Mouse (Mus musculus) cerebral cortex, adult 2 months (tissue): ENCODE measurements around the gene Fbxo36.

Source experiments
- WGBS: fragments of 180-500 bp; shearing (Covaris S2); methylation state at CpG from one replicate; pipeline ENCODE4 v1.1.7; 2018; 5-methylcytosine and 5-hydroxymethylcytosine counted together

Gene Fbxo36

GRCm38 (mm10) chr1:84891746-84892145 lies 52.1 kb downstream of the Fbxo36 start:
- 91% methylated on average over 9 of the region's 9 CpGs for WGBS

- 76% methylated on average over 6 of the region's 6 CpGs for WGBS
These were observed 57.7 kb downstream of the Fbxo36 start for GRCm38 (mm10) chr1:84897364-84897763.

GRCm38 (mm10) chr1:84899156-84899555 lies 59.5 kb downstream of the Fbxo36 start:
- WGBS, result 97% methylated on average over 6 of the region's 6 CpGs

GRCm38 (mm10) chr1:84904467-84904866 lies 64.8 kb downstream of the Fbxo36 start:
- WGBS, result 81% methylated on average over 2 of the region's 2 CpGs

- WGBS, result 73% methylated on average over 8 of the region's 8 CpGs
These were observed 70.7 kb downstream of the Fbxo36 start for GRCm38 (mm10) chr1:84910177-84910804.

GRCm38 (mm10) chr1:84912571-84912970 lies 72.9 kb downstream of the Fbxo36 start:
- 95% methylated on average over 11 of the region's 11 CpGs for whole genome bisulfite sequencing

GRCm38 (mm10) chr1:84915010-84915409 lies 75.4 kb downstream of the Fbxo36 start:
- 91% methylated on average over 4 of the region's 4 CpGs for WGBS

- WGBS, result 94% methylated on average over 3 of the region's 3 CpGs
These were observed 79.2 kb downstream of the Fbxo36 start for GRCm38 (mm10) chr1:84918865-84919264.

- WGBS, result 89% methylated on average over 2 of the region's 2 CpGs
These were observed 83.8 kb downstream of the Fbxo36 start for GRCm38 (mm10) chr1:84923432-84923831.

- 77% methylated on average over 6 of the region's 6 CpGs for WGBS
These were observed 84.5 kb downstream of the Fbxo36 start for GRCm38 (mm10) chr1:84924134-84924533.

- 80% methylated on average over 9 of the region's 9 CpGs for WGBS
These were observed 86.0 kb downstream of the Fbxo36 start for GRCm38 (mm10) chr1:84925599-84925998.

- WGBS, result 9% methylated on average over 22 of the region's 22 CpGs
These were observed 94.0 kb downstream of the Fbxo36 start for GRCm38 (mm10) chr1:84933472-84934150.

- WGBS, result under 1% methylated on average over 12 of the region's 12 CpGs
These were observed 94.5 kb downstream of the Fbxo36 start for GRCm38 (mm10) chr1:84934151-84934502.

- 1% methylated on average over 59 of the region's 59 CpGs for WGBS
These were observed 95.1 kb downstream of the Fbxo36 start, which contains the start of gene Slc16a14 for GRCm38 (mm10) chr1:84934503-84935333. TSS of gene Slc16a14 (minus strand) at chr1:84935134.

GRCm38 (mm10) chr1:84935668-84936067 lies 96.0 kb downstream of the Fbxo36 start:
- whole genome bisulfite sequencing, result 15% methylated on average over 9 of the region's 9 CpGs

GRCm38 (mm10) chr1:84936716-84937510 lies 97.3 kb downstream of the Fbxo36 start:
- WGBS, result 71% methylated on average over 19 of the region's 19 CpGs

GRCm38 (mm10) chr1:84939466-84939865 lies 99.8 kb downstream of the Fbxo36 start:
- WGBS, result 91% methylated on average over 4 of the region's 4 CpGs

- WGBS, result 91% methylated on average over 2 of the region's 2 CpGs
These were observed 100.7 kb downstream of the Fbxo36 start for GRCm38 (mm10) chr1:84940322-84940721.

GRCm38 (mm10) chr1:84943549-84943948 lies 103.9 kb downstream of the Fbxo36 start:
- 97% methylated on average over 4 of the region's 4 CpGs for WGBS

GRCm38 (mm10) chr1:84945950-84946349 lies 106.3 kb downstream of the Fbxo36 start:
- 76% methylated on average over 3 of the region's 3 CpGs for WGBS

GRCm38 (mm10) chr1:84947390-84947789 lies 107.7 kb downstream of the Fbxo36 start:
- WGBS, result 84% methylated on average over 2 of the region's 2 CpGs
